Mouse (Mus musculus): Measurements from ENCODE around the gene Rapgef5.

DNA sequence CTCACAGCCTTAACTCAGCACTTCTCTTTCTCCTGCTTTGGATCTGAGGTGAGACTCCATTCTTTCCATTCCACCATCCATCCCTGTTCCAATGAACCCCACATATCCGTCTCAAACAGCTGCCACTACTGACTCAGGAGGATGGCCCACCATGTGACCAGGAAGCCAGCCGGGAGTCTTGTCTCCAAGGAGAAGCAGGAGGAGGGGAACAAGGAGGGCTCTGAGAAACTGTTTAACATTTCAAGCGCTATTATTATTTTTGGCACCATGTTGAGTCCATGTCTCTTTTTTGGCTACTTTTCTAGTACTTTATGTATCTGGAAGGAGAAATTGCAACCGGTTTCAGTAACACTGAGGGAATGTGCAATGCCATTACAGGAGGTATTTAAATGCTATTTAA, 15.1 kb upstream of the Rapgef5 start:
- TF ChIP-seq NRF1 (IDR thresholded peaks at IDR 0.05; ENCODE audit: insufficient read depth, low read depth, low read length, poor library complexity, severe bottlenecking) (no peak), CTCF (IDR thresholded peaks at IDR 0.05 in 2 of 3, conservative IDR thresholded peaks at IDR 0.05 in 1 of 3; ENCODE audit: control insufficient read depth in 1 of 3, insufficient read depth in 1 of 3, low read depth in 2 of 3, low read length in 3 of 3, poor library complexity in 1 of 3, severe bottlenecking in 1 of 3) (no peak), TAL1 (IDR thresholded peaks at IDR 0.05; ENCODE audit: low read length) (no peak), SIN3A (IDR thresholded peaks at IDR 0.05; ENCODE audit: low read length) (no peak), NELFE (IDR thresholded peaks at IDR 0.05; ENCODE audit: low read depth, low read length) (no peak), USF1 (IDR thresholded peaks at IDR 0.05; ENCODE audit: low read depth, low read length) (no peak), TCF12 (IDR thresholded peaks at IDR 0.05; ENCODE audit: low read depth, low read length) (no peak), EP300 (IDR thresholded peaks at IDR 0.05; ENCODE audit: low read depth in 1 of 2, low read length in 2 of 2) (no peak)

Measured in MEL (cell line).